8 mouse cellular contexts compared by ENCODE assay signal in genomic region chr13:6646674-6647066, GRCm38 (mm10). TPM values are rescaled to one million over a fixed set of nuclear protein-coding genes. Genes with fewer than 3 reads are reported as not detected.
DNase-seq lines count a peak whose midpoint lies in the region; ATAC-seq and TF ChIP-seq lines count a peak whose summit lies in the region.

No protein-coding gene starts in this region.

- H3K4me1 ChIP-seq in forebrain, embryonic 14.5 days (ENCODE audit: control insufficient read depth, insufficient read depth, low read length): 0 out of 2 replicates have a peak, but pooled peaks cover 9% of the 10 kb centered on the region
- H3K4me1 ChIP-seq in liver, embryonic 15.5 days (replicated peaks): peaks cover 27% of the 10 kb centered on the region

- H3K9ac ChIP-seq in forebrain, embryonic 14.5 days (ENCODE audit: low read length): peak overlapping the region; percentile 64
- H3K9ac ChIP-seq in liver, embryonic 15.5 days: no peak overlapping the region

- peak overlapping the region; percentile 74 for H3K4me2 ChIP-seq in forebrain, embryonic 14.5 days (ENCODE audit: low read length)
- peak overlapping the region; percentile 94 for H3K4me2 ChIP-seq in liver, embryonic 15.5 days

- no peaks in the 10 kb centered on the region for H3K36me3 ChIP-seq in C2C12 (ENCODE audit: control insufficient read depth, insufficient read depth)
- H3K36me3 ChIP-seq in forebrain, embryonic 14.5 days (ENCODE audit: control insufficient read depth, insufficient read depth, low read length): no peaks in the 10 kb centered on the region
- H3K36me3 ChIP-seq in liver, embryonic 15.5 days (replicated peaks): no peaks in the 10 kb centered on the region

- intact Hi-C loops in heart, postnatal 14 days (cut with DNase I): no loop called here

- no peak overlapping the region for H3ac ChIP-seq in C2C12 (ENCODE audit: control insufficient read depth, insufficient read length, low read depth)

- ATAC-seq in forebrain, embryonic 14.5 days: no peak
- ATAC-seq in liver, embryonic 15.5 days (ENCODE audit: insufficient read depth): no peak
- no peak for ATAC-seq in erythroid progenitor cell, adult 5-6 weeks (replicated peaks; ENCODE audit: low FRiP score, poor library complexity, severe bottlenecking)

- 49% methylated on average over 3 of the region's 3 CpGs for WGBS in forebrain, embryonic 14.5 days
- WGBS in liver, embryonic 15.5 days (ENCODE audit: insufficient replicate concordance): 31% methylated on average over 3 of the region's 3 CpGs

- H3K27me3 ChIP-seq in C2C12 (ENCODE audit: control insufficient read depth, insufficient read depth, insufficient read length): no peaks in the 10 kb centered on the region
- no peaks in the 10 kb centered on the region for H3K27me3 ChIP-seq in forebrain, embryonic 14.5 days (replicated peaks; ENCODE audit: control insufficient read depth, insufficient read depth, low read length)
- H3K27me3 ChIP-seq in liver, embryonic 15.5 days: peaks cover 7% of the 10 kb centered on the region; the same call in 1 of the 2 replicates

- TF ChIP-seq CTCF in C2C12 (IDR thresholded peaks at IDR 0.05; ENCODE audit: control insufficient read depth, insufficient read depth, insufficient read length): no peak

- H3K79me2 ChIP-seq in C2C12 (ENCODE audit: control insufficient read depth, insufficient read depth): no peaks in the 10 kb centered on the region

- peak; percentile 28 for DNase-seq in heart, adult 11 months
- no peak for DNase-seq in heart, postnatal 14 days
- no peak for DNase-seq in forebrain, embryonic 14.5 days (ENCODE audit: low spot score)
- no peak for DNase-seq in thymus, postnatal 36 days
- no peak for DNase-seq in adrenal gland, adult (ENCODE audit: inconsistent age in 2 of 2, low spot score in 1 of 2)

- H3K9me3 ChIP-seq in forebrain, embryonic 14.5 days (replicated peaks; ENCODE audit: control insufficient read depth, low read length): no peaks in the 10 kb centered on the region
- no peaks in the 10 kb centered on the region for H3K9me3 ChIP-seq in liver, embryonic 15.5 days (replicated peaks)

- no peak overlapping the region for H3K27ac ChIP-seq in forebrain, embryonic 14.5 days (ENCODE audit: low read depth, low read length)
- no peak overlapping the region for H3K27ac ChIP-seq in liver, embryonic 15.5 days (replicated peaks)

- peak overlapping the region; percentile 37 for H3K4me3 ChIP-seq in C2C12 (ENCODE audit: insufficient read depth, poor library complexity, severe bottlenecking)
- peak overlapping the region; percentile 41 for H3K4me3 ChIP-seq in forebrain, embryonic 14.5 days (ENCODE audit: low read depth, low read length)
- peak overlapping the region; percentile 59 for H3K4me3 ChIP-seq in liver, embryonic 15.5 days (replicated peaks)

- H3K79me3 ChIP-seq in C2C12 (ENCODE audit: low read depth): no peaks in the 10 kb centered on the region

TF ChIP-seq in C2C12, 6 proteins besides CTCF, POLR2A, EP300 and RAD21:
- no peak for TF ChIP-seq MYOG (IDR thresholded peaks at IDR 0.05; ENCODE audit: control insufficient read depth, extremely low read depth, insufficient read length)
- no peak for TF ChIP-seq MAX (IDR thresholded peaks at IDR 0.05)
- TF ChIP-seq MYOD1 (IDR thresholded peaks at IDR 0.05; ENCODE audit: control insufficient read depth, insufficient read length, low read depth): no peak
- TF ChIP-seq USF1 (IDR thresholded peaks at IDR 0.05; ENCODE audit: low read depth): no peak
- no peak for TF ChIP-seq FOSL1 (IDR thresholded peaks at IDR 0.05; ENCODE audit: insufficient read depth, low read length, poor library complexity, severe bottlenecking)
- TF ChIP-seq CEBPB (IDR thresholded peaks at IDR 0.05; ENCODE audit: low read depth): no peak

RNA-seq across cellular contexts. Expression of gene Pfkp, which starts 1.9 kb away (rescaled TPM):
- total RNA-seq in heart, postnatal 14 days (2021): 10 to 100 TPM; 72.9 to 74.6 TPM
- 38.7 TPM for polyA plus RNA-seq in C2C12 (2012; fragmentation: generic; extraction: Trizol)
- polyA plus RNA-seq in forebrain, embryonic 14.5 days (2014; fragmentation: Nextera tagmentation; extraction: Ambion mirVana): 66.2 and 114 TPM in 2 replicates
- 5.0 and 6.4 TPM in 2 replicates for polyA plus RNA-seq in liver, embryonic 15.5 days (2015; fragmentation: Nextera tagmentation; extraction: Ambion mirVana)
- total RNA-seq in erythroid progenitor cell, adult 5-6 weeks (2015; ENCODE audit: low replicate concordance): 7.9 and 14.7 TPM in 2 replicates
- total RNA-seq in erythroid progenitor cell, adult 5-6 weeks (2017; ENCODE audit: low replicate concordance): 4.0 and 4.2 TPM in 2 replicates
